Mouse (Mus musculus) mature B cell (primary cell): ENCODE data around the gene Mutyh.
"Not testable (repeated sequence)": the region's sequence is repeated elsewhere in the genome, so short reads cannot be mapped to it uniquely, and the experiment has no call there.

ENCODE experiments used
- in situ Hi-C: fragments of 300-500 bp; cut with MboI; formaldehyde crosslinking; loops from 2 replicates; pipeline ENCODE4 v1.14.3; 2019

Gene Mutyh

DNA sequence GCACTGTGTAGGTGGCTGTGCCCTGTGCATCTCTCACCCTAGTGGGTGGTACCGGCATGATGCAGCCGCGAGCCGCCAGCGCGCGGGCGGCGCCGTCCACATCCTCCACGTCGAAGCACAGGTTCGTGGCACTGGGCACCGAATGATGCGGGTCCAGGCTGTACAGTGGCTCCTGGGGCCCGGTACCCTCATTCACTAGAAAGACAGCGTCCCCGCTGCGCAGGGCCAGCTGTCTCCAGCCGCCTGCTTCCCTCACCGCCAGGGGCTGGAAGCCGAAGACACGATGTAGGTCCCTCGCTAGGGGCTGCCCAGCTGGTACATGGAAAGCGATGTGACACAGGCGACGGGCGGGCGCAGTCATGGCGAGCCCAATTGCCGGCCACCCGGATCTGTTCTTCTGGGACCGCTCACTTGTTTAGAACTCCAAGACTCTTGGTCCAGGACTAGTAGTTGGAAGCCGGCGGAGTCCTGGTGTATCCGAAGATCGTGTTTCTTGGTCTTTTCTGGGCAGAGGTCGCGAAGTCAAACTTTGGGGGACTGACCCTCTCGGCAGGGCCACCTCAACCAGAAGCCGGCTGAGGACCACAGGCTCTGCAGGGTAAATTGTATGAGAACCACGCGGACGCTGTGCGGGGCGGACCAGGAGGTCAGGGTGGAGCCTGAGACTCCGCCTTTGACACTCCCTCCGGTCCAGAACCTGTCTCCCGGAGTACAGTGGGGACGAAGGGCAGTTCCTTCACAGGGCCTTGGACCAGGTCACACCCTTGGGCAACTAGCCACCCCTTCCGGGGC is 13.6 kb downstream of the Mutyh start:
- in situ Hi-C loops = loop anchor here (10.0 kb wide), 2 partner anchors 164 to 314 kb away; partner anchors contain the start of gene Plk3

DNA sequence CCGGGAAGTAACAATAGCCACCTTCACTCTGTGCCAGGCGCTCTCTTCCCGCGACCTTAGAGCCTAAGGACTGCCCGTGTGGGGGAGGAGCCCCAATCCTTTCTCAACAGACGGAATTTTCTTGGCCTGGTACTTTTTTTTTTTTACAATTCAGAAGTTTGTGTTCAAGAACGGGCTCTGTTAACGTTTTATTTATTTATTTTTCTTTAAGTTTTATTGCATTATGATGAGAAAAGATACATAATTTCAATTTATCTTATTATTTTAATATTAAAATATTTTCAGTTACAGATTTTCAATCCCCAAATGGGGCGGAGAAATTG is 14.1 kb downstream of the Mutyh start, which contains the start of gene Hpdl:
Hpdl (minus strand) TSS at position 14 of the 323 bp plus-strand sequence.
- in situ Hi-C loops = loop anchor here (10.0 kb wide), 2 partner anchors 163 to 313 kb away; partner anchors contain the start of gene Plk3

DNA sequence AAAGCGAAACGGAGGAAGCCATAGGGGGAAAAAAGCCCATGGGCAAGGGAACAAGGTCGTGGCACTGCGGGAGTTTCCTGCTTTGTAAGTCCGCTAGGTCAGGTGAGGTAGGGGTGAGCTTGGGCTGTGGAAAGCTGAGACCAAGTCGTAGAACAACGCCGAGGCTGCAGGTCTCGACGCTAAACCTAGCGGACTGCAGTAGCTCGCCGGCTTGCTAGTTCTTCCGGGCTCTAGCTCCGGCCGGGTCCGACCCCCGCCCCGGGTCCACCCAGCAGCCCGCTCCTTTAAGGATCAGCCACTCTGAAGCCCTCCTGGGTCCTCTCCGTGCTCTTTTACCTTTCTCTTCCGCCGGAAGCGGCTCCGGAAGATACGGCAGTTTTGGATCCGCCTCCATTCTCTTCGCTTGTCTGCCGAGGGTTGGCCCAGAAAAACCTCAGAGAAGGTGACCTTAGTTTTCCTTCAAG is 17.1 kb downstream of the Mutyh start:
- in situ Hi-C loops = loop anchor here (10.0 kb wide), 2 partner anchors 160 to 310 kb away; partner anchors contain the start of gene Plk3

DNA sequence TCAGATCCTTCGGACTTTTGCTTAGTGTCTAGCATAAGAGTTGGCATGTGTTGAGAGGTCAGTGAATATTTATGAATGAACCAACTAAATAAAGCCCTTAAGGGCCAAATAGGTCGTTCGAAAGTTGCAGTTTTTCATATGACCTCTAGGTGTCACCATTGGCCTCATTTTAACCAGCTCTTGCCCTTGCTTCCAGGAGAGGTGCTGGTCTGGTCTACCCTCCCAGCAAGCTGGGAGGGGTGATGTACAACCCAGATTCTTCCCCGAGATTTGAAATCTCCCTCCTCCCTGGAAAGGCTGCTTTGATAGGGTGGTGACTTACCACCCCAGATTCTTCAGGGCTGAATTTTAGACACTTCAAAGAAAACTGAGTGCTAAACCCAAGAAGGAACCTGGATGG is 20.3 kb downstream of the Mutyh start:
- in situ Hi-C loops = loop anchor here (10.0 kb wide), 2 partner anchors 157 to 307 kb away; partner anchors contain the start of gene Plk3

DNA sequence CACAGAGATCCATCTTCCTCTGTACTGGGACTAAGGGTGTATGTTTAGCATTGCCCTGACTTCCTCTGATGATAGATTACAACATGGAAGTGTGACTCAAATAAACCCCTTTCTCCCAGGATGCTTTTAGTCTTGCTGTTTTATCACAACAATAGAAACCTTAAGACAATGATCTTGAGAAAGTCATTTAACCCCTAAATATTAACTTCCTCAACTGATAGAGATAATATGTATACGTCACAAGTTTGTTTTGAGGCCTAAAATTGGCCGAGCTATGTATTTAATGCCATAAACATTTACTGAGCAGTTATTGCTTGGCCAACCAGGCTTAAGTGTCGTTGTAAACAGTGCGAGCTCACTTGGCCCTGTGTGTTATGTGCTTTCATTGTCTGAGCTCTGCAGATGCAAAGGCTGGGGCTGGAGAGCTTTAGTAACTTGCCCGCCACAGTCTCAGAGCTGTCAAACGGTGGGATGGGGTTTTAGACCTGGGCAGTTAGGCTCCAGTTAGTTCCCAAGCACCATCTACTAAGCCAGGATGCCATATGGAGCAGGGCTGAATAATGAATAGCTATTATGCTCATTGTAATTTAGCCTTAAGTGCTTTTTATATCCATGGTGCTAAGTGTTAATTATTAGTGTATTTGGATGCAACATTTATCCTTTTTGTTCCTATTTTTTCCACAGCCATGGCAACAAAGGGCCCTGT is 22.0 kb downstream of the Mutyh start:
- in situ Hi-C loops = loop anchor here (10.0 kb wide), 2 partner anchors 155 to 305 kb away; partner anchors contain the start of gene Plk3

DNA sequence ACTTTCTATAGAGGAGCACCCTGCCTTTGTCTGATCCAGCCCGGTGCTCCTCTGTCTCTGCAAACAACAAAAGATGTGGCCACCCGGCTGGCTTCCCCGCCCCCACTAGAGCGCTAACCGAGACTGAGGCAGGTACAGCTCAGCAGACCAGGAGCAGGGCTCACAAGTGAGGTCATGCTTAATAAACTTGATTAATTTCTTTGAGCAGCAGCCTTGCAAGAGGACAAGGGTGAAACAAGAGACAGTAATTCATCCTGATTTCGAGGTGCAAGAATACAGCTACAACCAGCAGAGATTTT is 22.5 kb downstream of the Mutyh start:
- in situ Hi-C loops = no loop called here

DNA sequence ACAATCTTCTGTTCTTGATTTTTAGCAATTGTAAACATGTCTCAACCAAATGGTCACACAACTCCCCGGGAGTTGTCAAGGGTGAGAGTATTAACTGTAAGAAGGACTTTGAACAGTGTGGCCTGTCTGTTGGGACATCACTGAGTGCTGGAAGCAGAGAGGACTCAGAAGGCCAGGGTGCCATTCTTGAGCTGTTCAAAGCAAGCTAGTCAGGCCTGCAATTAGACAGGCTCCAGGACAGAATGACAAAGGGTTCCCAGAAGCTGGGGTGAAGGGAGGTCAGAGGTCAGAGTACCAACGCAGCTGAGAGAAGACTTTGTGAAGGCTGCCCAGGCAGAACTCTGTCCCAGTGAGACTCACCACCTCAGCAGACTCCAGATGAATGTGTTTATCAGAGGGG is 31.5 kb downstream of the Mutyh start:
- in situ Hi-C loops = no loop called here

DNA sequence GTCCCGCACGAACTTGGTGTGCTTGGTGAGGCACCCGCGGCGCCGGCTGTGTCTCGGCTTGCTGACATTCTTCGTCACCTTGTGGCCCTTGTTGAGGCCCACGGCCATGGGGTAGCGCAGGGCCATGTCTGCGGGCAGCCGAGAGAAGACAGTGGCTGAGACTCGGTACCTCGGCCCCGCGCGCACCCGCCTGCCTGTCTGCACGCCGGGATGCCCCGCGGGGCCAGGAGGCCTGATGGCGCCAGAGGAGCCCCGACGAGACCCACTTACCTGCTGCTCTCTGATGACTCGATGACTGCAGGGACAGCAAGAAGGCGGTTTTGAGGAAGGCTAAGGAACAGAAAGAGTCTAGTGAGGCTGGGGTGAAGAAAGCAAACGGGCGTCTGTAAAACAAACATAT is 32.6 kb downstream of the Mutyh start:
- in situ Hi-C loops = not testable (repeated sequence)

DNA sequence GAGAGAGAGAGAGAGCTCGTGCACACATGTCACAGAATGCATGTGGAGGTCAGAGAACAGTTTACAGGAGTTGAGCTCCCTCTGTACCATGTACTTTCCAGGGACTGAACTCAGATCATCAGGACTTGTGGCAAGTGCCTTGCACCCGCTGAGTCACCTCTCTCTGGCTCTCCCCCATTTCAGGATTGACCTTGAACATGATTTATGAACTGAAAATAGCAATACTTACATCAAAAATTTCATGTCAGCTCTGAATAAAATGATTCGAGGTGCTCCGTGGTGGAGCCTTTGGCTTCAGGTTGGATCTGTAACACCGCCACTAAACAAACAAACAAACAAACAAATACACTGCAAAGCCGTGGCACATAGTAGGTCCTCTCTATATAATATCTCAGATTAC is 33.3 kb downstream of the Mutyh start:
- in situ Hi-C loops = no loop called here

DNA sequence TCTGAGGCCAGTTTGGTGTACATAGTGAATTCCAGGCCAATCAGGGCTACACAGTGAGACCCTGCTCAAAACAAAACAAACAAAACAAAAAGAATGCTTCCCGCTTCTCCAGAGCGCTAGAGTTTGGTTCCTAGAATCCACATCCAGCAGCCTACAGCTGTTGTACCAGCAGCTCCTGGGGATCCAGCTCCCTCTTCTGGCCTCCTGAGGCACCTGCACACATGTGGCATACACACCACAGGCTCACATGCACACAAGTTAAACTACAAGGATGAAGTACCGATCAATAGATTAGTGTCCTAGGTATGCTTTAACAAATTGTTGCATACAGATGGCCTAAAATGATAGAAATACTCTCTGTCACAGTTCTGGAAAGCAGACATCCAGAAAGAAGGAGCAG is 36.8 kb downstream of the Mutyh start:
- in situ Hi-C loops = no loop called here

DNA sequence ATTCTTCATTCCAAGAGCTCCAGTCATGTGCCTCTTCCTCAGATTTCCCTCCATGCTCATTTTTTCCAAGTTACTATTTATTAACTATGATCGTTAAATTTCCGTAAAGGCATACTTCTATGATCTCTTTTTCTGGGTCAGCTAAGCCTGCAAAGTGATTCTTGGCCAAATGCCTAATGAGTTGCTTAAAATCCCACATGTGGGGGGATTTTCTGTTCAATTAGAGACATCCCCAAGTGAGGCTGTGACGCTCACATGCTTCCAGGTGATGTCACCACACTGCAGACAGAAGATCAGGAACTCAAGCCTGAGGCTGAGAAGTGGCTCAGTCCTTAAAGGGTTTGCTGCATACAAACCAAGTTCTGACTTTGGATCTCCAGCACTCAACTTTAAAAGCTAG is 42.4 kb downstream of the Mutyh start:
- in situ Hi-C loops = no loop called here

DNA sequence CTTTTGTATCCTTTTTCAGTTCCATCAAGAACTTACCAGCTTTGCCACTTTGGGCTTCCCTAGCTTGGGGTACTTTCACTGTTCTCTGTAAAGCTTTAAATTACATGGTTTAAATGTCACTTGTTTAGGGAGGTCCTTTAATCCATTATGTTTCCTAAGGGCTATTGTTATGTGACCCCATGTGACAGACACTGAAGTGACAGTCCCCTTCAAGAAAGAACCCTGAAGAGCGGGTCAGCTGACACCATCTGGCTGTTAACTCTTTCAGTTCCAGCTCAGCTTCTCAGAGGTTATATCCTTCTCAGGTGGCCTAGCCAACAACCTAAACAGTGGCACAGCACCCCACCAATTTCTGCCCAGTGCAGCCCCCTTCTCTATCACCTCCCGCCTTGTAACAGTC is 46.8 kb downstream of the Mutyh start:
- in situ Hi-C loops = no loop called here

DNA sequence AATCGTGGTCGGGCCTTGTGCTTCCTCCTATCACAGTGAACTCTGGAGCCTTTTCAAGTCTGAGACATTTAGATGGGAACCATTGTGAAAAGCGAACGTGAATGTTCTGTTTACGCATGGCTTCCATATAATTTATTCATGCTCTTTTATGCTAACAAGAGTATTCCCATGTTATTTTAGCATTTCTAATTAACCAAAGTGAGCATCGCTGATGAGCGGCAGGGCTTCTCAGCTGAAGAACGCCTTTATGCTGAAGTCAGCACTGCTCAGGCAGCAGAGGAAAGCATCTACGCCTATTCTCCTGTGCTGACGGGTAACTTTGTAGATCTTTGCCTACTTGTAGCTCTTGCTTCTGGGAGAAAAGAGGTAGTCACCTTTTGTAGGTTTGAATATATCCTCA is 49.7 kb downstream of the Mutyh start:
- in situ Hi-C loops = no loop called here

DNA sequence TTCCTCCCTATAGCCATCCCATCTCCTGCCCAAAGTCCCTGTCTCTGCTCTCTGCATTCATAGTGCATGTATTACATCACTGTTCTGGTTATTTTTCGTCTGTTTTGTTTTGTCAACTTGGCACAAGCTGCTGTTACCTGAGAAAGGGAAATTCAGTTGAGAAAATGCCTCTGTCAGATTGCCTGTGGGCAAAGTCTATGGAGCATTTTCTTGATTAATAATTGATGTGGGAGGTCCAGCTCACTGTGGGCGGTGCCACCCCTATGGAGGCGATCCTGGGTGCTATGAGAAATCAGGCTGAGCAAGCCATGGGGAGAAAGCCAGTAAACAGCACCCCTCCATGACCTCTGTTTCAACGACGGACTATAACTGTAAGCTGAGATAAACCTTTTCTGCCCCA is 52.2 kb downstream of the Mutyh start:
- in situ Hi-C loops = no loop called here

DNA sequence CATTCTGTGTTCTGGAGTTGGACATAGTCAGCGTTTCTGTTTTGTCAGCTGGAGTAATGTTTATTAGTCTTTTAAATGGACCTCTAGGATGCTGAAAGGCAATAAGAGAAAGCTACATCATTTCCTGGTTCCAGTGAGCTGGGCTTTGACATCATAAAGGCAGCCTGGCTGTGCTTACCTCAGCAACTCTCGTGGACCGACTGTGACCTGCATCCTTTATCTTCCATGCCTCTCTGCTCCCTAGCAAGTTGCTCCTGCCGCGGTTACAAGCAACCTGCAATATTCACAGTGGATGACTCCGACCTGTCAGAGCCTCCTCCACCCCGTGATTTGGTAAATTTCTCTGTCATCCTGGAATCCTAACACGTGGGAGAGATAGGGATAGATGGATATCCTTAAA is 54.5 kb downstream of the Mutyh start:
- in situ Hi-C loops = no loop called here
